Mouse (Mus musculus) ES-Bruce4 (cell line): Measurements from ENCODE around the gene Arf3. TPM values are rescaled to one million over a fixed set of nuclear protein-coding genes. Genes with fewer than 3 reads are reported as not detected.

Experiments
- H3K27ac ChIP-seq: 2 replicates; pipeline ENCODE4 v1.5.1; 2012; ENCODE audit warnings: low read length, inconsistent platforms; ENCODE audit not compliant: insufficient read depth
- H3K27me3 ChIP-seq: 2 replicates; pipeline ENCODE4 v1.6.1; 2012; ENCODE audit warnings: mild to moderate bottlenecking, low read length, inconsistent platforms; ENCODE audit not compliant: control insufficient read depth, poor library complexity, insufficient read depth, severe bottlenecking
- H3K36me3 ChIP-seq: 2 replicates; pipeline ENCODE4 v1.6.1; 2012; ENCODE audit warnings: inconsistent platforms, mild to moderate bottlenecking, low read length, moderate library complexity; ENCODE audit not compliant: control insufficient read depth, poor library complexity, insufficient read depth, severe bottlenecking
- H3K4me1 ChIP-seq: one replicate; pipeline ENCODE4 v1.8.1; 2011; ENCODE audit warnings: low read length; ENCODE audit not compliant: control insufficient read depth, insufficient read depth
- H3K4me3 ChIP-seq: 2 replicates; pipeline ENCODE4 v1.5.1; 2011; ENCODE audit warnings: low read depth, mild to moderate bottlenecking, low read length
- H3K9ac ChIP-seq: 2 replicates; pipeline ENCODE4 v1.6.1; 2012; ENCODE audit warnings: low read depth, mild to moderate bottlenecking, inconsistent platforms; ENCODE audit not compliant: poor library complexity, severe bottlenecking
- H3K9me3 ChIP-seq: replicated peaks from 2 replicates; pipeline ENCODE4 v1.6.1; 2012; ENCODE audit warnings: mild to moderate bottlenecking, low read length, inconsistent platforms; ENCODE audit not compliant: control insufficient read depth, poor library complexity, insufficient read depth, severe bottlenecking
- CTCF ChIP-seq: IDR thresholded peaks from one replicate; pipeline ENCODE4 v1.8.1; 2011; ENCODE audit warnings: low read depth, low read length
- EP300 ChIP-seq: IDR thresholded peaks from 2 replicates; pipeline ENCODE4 v1.6.1; 2011; ENCODE audit warnings: low read depth, low read length; ENCODE audit not compliant: insufficient read depth
- POLR2A ChIP-seq: IDR thresholded peaks from one replicate; pipeline ENCODE4 v1.8.1; 2011; ENCODE audit warnings: low read length; ENCODE audit not compliant: insufficient read depth
- polyA plus RNA-seq: library from polyadenylated mRNA; stranded (reverse); fragments of >200 nt; gene quantifications from 2 replicates; pipeline ENCODE4 v1.2.4, GENCODE M21; 2011; ENCODE audit warnings: low read depth; ENCODE audit not compliant: missing spikeins, insufficient read depth, insufficient read length

Gene Arf3
- polyA plus RNA-seq, 1 experiment = 58.4 TPM

- no peak overlapping the region for H3K9ac ChIP-seq
- H3K4me3 ChIP-seq = no peak overlapping the region
- no peaks in the 10 kb centered on the region for H3K36me3 ChIP-seq
- H3K9me3 ChIP-seq = no peaks in the 10 kb centered on the region
- TF ChIP-seq POLR2A = no peak
- no peak for TF ChIP-seq EP300
- TF ChIP-seq CTCF = no peak
- H3K27ac ChIP-seq = no peak overlapping the region
- peaks cover 1% of the 10 kb centered on the region for H3K4me1 ChIP-seq
- H3K27me3 ChIP-seq = no peaks in the 10 kb centered on the region
These were observed 36.9 kb downstream of the Arf3 start for GRCm38 (mm10) chr15:98726079-98726478.

- Histone ChIP-seq H3K36me3 (no peaks in the 10 kb centered on the region), H3K4me1 (peaks cover 1% of the 10 kb centered on the region), H3K4me3 (no peak overlapping the region), H3K27me3 (no peaks in the 10 kb centered on the region), H3K9me3 (no peaks in the 10 kb centered on the region), H3K27ac (no peak overlapping the region), H3K9ac (no peak overlapping the region)
- TF ChIP-seq POLR2A (no peak), CTCF (no peak), EP300 (no peak)
These were observed 38.6 kb downstream of the Arf3 start for GRCm38 (mm10) chr15:98724441-98724840.

- Histone ChIP-seq H3K4me3 (no peak overlapping the region), H3K27me3 (no peaks in the 10 kb centered on the region), H3K27ac (no peak overlapping the region), H3K4me1 (peaks cover 1% of the 10 kb centered on the region), H3K36me3 (no peaks in the 10 kb centered on the region), H3K9ac (no peak overlapping the region), H3K9me3 (no peaks in the 10 kb centered on the region)
- TF ChIP-seq POLR2A = no peak
- no peak for TF ChIP-seq CTCF
- TF ChIP-seq EP300 = no peak
These were observed 40.2 kb downstream of the Arf3 start for GRCm38 (mm10) chr15:98722854-98723253.

GRCm38 (mm10) chr15:98722191-98722590 is 40.8 kb downstream of the Arf3 start:
- H3K4me3 ChIP-seq = no peak overlapping the region

GRCm38 (mm10) chr15:98717301-98717700 is 45.7 kb downstream of the Arf3 start:
- no peak overlapping the region for H3K4me3 ChIP-seq
- no peaks in the 10 kb centered on the region for H3K9me3 ChIP-seq
- TF ChIP-seq POLR2A (no peak), CTCF (no peak)
- no peaks in the 10 kb centered on the region for H3K36me3 ChIP-seq
- H3K4me1 ChIP-seq = no peaks in the 10 kb centered on the region
- H3K27me3 ChIP-seq = no peaks in the 10 kb centered on the region
- H3K27ac ChIP-seq = no peak overlapping the region
- H3K9ac ChIP-seq = no peak overlapping the region

More at GRCm38 (mm10) chr15:98722191-98722590, 40.8 kb downstream of the Arf3 start:
- no peaks in the 10 kb centered on the region for H3K27me3 ChIP-seq
- H3K9ac ChIP-seq = no peak overlapping the region
- TF ChIP-seq CTCF (no peak), EP300 (no peak), POLR2A (no peak)
- H3K27ac ChIP-seq = no peak overlapping the region
- H3K9me3 ChIP-seq = no peaks in the 10 kb centered on the region
- peaks cover 1% of the 10 kb centered on the region for H3K4me1 ChIP-seq
- H3K36me3 ChIP-seq = no peaks in the 10 kb centered on the region

GRCm38 (mm10) chr15:98714230-98714652 is 48.8 kb downstream of the Arf3 start:
- H3K27me3 ChIP-seq = no peaks in the 10 kb centered on the region
- TF ChIP-seq POLR2A (no peak), EP300 (no peak), CTCF (no peak)
- H3K4me3 ChIP-seq = no peak overlapping the region
- H3K36me3 ChIP-seq = no peaks in the 10 kb centered on the region
- no peak overlapping the region for H3K27ac ChIP-seq
- H3K4me1 ChIP-seq = no peaks in the 10 kb centered on the region
- no peak overlapping the region for H3K9ac ChIP-seq
- no peaks in the 10 kb centered on the region for H3K9me3 ChIP-seq
